Mouse (Mus musculus) kidney, adult 11 months (tissue): ENCODE results near the gene Polg2.
"Not testable (repeated sequence)": the region's sequence is repeated elsewhere in the genome, so short reads cannot be mapped to it uniquely, and the experiment has no call there.

ENCODE experiments used
- DNase-seq: peaks from one replicate; pipeline ENCODE4 v3.0.0; 2022

Gene Polg2

GRCm38 (mm10) chr11:106760511-106760910 is 18.8 kb downstream of the Polg2 start:
- DNase-seq, result no peak

DNA sequence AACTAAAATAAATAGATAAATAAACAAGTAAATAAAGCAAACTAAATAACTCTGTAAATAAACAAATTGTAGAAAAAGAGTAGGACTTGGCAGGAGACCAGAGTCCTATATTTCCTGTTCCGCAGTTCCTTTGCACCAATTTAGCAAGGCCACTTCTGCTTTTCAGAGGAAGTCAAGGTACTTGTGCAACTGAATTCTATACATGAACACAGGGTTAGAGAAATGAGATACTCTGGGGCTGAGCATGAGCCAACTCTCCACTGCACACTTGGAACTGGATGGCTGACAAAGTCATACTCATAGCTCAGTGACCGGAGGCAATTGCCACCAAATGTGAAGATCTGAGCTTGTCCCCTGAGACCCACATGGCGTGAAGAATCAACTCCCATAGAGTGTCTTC is 20.3 kb downstream of the Polg2 start:
- no peak for DNase-seq

GRCm38 (mm10) chr11:106755583-106755982 is 23.8 kb downstream of the Polg2 start:
- no peak for DNase-seq

DNA sequence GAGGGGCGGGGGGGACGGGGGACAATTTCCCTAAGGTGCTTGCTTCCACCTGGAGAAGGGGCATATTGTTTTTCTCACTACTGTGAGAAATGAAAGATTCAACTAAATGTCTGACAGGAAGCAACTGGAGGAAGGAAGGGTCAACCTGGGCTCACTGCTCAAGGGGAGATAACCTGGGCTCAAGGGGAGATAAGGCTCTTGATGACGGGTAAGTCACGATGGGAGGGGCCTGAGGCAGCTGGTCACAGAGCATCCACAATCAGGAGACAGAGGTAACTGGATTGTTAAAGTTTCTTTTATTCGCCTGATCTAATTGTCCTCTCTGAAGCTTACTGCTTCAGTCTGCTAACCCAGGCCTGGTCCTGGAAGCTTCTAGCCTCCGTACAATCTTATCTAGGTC is 26.0 kb downstream of the Polg2 start:
- DNase-seq, result no peak

DNA sequence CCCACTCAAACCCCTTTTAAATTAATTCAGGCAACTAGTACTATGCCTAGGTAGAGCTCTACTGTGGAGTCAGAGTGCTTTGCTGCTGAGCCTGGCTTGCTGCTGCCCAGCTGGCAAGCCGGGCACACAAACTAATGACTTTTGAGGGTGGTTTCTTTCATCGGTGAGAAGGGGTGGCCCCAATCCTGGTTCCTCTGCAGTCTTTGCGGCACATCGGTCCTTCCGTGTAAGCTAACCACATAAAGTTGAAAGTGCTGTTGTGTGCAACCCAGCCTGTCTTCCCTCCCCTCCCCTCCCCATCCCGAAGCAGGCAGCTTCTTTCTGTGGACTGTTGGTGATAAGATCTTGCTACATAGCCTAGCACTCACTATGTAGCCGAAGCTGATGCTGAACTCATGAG is 27.2 kb downstream of the Polg2 start:
- DNase-seq, result no peak

- no peak for DNase-seq
These were observed 28.0 kb downstream of the Polg2 start, which contains the start of gene Milr1 for GRCm38 (mm10) chr11:106751039-106752018. Gene Milr1, plus strand, starts transcription at chr11:106751226.

GRCm38 (mm10) chr11:106750121-106750751 is 29.1 kb downstream of the Polg2 start, which contains the start of gene Pecam1:
Gene Pecam1, minus strand, starts transcription at chr11:106750628.
- no peak for DNase-seq

DNA sequence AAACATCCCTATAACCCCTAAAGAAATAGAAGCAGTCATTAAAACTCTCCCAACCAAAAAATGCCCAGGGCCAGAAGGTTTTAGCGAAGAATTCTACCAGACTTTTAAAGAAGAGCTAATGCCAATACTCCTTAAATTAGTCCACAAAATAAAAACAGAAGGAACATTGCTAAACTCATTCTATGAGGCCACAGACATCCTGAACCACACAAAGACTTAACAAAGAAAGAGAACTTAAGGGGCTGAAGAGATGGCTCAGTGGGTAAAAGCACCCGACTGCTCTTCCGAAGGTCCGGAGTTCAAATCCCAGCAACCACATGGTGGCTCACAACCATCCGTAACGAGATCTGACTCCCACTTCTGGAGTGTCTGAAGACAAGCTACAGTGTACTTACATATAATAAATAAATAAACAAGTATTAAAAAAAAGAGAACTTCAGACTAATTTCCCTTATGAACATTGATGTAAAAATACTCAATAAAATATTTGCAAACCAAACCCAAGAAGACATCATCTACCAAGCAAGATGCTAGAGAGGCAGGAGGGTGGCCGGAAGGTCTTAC is 29.7 kb downstream of the Polg2 start:
- DNase-seq, result not testable (repeated sequence)

GRCm38 (mm10) chr11:106744949-106745348 is 34.4 kb downstream of the Polg2 start:
- no peak for DNase-seq

DNA sequence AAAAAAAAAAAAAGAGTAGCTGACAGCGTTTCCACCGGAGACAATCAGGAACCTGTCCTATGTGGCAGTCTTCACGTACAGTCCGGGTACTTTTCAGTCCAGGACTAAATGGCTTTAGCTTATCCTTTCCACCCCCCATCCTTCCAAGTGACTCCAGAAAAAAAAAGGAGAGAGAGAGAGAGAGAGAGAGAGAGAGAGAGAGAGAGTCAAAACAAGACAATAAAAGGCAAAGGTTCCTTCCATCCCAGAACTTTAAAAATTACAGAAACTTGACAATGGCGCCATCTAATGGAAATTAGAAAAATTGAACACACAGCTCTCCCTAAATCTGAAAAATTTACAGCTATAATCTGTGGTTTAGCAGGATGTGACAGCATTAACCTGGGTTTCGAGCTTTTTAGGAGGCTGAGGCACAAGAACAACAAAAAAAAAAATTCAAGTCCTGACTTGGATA is 36.9 kb downstream of the Polg2 start:
- no peak for DNase-seq

- DNase-seq, result no peak
These were observed 37.5 kb downstream of the Polg2 start for GRCm38 (mm10) chr11:106741826-106742225.

DNA sequence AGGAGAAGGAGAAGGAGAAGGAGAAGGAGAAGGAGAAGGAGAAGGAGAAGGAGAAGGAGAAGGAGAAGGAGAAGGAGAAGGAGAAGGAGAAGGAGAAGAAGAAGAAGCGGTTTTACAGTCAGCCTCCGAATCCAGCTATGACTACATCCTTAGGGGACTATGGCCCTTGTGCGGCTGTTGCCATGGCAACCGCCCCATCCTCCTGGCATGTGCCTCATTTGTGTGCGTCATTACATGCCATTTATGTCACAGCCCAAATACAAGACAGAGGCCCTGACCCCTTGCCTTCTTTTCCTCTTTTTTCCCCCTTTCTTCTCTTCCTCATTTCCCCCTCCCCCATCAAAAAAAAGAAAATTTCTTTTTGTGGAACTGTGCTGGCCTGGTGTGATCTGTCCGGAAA is 38.1 kb downstream of the Polg2 start:
- DNase-seq, result no peak

DNA sequence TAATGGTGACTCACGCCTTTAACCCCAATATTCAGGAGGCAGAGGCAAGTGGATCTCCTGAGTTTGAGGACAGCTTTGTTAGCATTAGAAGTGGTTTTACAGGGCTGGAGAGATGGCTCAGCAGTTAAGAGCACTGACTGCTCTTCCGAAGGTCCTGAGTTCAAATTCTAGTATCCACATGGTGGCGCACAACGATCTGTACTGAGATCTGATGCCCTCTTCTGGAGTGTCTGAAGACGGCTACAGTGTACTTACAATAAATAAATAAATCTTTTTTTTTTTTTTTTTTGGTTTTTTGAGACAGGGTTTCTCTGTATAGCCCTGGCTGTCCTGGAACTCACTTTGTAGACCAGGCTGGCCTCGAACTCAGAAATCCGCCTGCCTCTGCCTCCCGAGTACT is 38.6 kb downstream of the Polg2 start:
- DNase-seq, result not testable (repeated sequence)

- DNase-seq, result no peak
These were observed 40.2 kb downstream of the Polg2 start for GRCm38 (mm10) chr11:106739116-106739515.

DNA sequence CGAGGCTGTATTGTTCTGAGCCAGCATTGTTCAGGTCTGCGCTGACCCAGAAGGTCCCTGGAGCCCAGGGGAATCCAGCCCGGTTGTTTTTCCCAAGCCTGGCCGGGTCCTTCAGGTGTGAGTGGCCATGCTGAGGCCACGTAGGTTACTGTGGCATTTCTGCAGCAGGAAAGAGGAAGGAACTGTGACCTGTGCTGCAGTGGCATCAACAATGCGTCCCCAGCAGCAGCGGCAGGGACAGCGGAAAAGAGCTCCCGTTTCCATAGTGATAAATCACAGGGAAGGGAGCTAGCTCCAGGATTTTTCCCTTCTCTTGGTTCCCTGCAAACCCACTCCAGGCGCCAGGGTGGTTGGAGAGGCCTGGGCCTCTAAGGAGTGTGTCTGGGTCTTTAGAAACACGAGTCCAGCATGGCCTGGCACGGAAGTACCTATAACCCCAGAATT is 42.1 kb downstream of the Polg2 start:
- DNase-seq, result peak; percentile 58

DNA sequence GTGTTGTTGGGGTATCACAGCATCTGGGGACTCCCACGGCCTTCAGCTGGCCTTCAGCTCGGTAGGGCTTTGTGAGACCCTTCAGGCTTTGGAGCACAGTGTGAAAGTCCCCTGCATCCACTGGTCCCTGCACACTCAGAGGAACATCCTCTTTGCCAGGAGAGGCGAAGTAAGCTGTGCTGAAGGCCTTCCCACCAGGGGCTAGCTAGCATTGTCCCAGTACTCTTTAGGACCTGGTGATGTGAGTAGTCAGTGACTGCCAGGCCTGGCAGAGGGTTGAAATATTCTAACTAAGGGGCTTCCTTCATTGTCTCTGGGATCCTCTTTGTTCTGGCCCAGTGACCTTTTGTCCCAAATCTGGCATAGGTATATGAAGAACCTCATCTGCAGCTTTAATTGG is 42.7 kb downstream of the Polg2 start:
- no peak for DNase-seq

DNA sequence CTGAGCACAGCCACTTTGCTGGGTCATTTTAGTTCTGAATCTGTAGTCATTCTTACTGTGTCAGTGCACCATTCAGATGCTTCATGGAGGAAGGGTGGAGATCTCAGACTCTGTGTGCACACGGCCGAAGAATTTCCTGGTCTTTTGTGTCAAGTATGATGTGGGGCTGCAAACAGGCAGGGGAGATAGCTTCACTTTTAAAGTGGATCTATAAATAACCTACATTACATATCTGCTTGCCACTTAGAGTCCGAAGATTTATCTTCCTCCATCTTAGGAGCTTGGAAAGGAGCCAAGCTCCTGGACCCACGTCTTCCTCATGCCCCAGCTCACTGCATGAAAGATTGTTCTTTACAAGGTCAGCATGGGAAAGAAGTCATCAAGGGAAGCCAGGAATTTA is 48.6 kb downstream of the Polg2 start:
- DNase-seq, result peak; percentile 33

DNA sequence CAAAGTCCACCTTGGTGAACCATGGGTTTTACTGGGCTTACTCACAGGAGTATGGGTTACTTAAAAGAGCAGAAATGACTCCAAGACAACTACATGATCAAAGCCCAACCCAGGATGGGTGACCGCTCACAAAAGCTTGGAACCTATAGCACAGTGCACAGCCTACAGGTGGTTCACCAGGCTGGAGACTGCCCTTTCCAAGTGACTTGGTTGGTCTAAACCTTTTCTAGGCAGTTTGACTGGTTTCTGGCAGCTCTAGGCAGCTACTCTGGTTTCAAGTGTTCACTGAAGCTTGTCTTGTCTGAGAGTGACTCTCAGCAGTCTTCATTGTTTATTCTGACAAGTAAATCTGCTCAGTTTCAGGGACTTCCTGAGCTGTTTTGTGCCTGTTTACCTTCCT is 49.7 kb downstream of the Polg2 start:
- DNase-seq, result no peak

- DNase-seq, result no peak
These were observed 50.7 kb downstream of the Polg2 start for GRCm38 (mm10) chr11:106728402-106729366.

- DNase-seq, result no peak
These were observed 51.4 kb downstream of the Polg2 start for GRCm38 (mm10) chr11:106727967-106728366.

DNA sequence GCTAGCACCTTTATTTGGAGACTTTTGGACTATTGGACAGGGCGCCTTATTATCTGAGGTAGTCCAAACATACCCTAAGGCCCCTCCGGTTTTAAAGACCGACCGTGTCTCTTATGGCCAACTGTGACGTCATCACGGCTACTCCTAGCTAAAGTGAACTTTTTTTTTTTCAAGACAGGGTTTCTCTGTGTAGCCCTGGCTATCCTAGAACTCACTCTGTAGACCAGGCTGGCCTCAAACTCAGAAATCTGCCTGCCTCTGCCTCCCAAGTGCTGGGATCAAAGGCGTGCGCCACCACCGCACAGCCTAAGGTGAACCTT is 54.5 kb downstream of the Polg2 start:
- DNase-seq, result not testable (repeated sequence)

DNA sequence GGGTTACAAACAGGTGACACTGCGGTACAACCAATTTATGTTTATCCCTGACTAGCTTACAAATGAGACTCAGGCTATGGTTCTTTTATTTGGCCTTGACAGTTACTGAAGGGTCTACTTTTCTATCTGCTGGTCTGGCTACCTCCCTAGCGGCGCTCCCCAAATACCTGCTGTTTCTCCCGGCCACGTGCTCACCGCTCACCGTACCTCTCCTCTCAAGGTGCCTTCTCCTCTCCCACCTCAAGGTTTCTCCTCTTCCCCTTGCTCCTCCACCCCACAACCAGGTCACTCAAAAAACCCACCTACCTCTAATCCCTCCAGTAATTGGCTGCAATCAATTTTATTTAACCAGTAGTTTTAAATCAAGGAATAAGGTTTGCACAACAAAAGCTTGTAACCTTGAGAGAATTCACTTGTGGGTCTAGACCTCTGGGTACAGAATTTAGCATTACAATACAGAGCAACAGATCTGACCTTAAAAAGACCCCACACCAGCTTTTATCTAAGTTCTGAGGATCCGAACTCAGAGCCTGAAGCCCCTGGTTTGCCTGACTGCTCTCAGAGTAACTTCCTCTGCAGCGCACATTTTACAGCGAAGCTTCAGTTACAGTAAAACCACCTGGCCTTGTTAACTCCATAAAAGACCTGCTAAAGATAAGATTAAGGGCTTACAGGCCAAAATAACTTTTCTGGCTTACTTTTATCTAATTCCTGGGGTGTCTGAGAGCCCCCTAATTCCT is 55.0 kb downstream of the Polg2 start:
- DNase-seq, result no peak
